Mouse (Mus musculus): ENCODE measurements around the gene Fbxo17. TPM values are rescaled to one million over a fixed set of nuclear protein-coding genes. Genes with fewer than 3 reads are reported as not detected.
A peak's percentile ranks its signal among the peaks of the same experiment; 100 is the strongest.
"Not testable (repeated sequence)": the region's sequence is repeated elsewhere in the genome, so short reads cannot be mapped to it uniquely, and the experiment has no call there.

Gene Fbxo17
- 1.0 and 1.3 TPM in 2 replicates for polyA plus RNA-seq (2015; fragmentation: Nextera tagmentation; extraction: Ambion mirVana)

GRCm38 (mm10) chr7:28716590-28717281 lies at the start of gene Fbxo17:
Gene Fbxo17, plus strand, starts transcription at chr7:28716804.
- Histone ChIP-seq H3K4me2 (ENCODE audit: low read depth, low read length) (peak within 1 kb of the TSS; percentile 62), H3K4me3 (ENCODE audit: low read depth, low read length) (peak within 1 kb of the TSS; percentile 49), H3K9me3 (replicated peaks; ENCODE audit: control insufficient read depth, low read length) (no peaks in the 10 kb centered on the region), H3K4me1 (ENCODE audit: control insufficient read depth, low read depth, low read length) (no peaks in the 10 kb centered on the region), H3K9ac (ENCODE audit: low read depth, low read length) (peak within 1 kb of the TSS; percentile 31; the same call in 1 of the 2 replicates), H3K27ac (ENCODE audit: low read length) (no peak within 1 kb of the TSS), H3K36me3 (ENCODE audit: control insufficient read depth, insufficient read depth) (no peaks in the 10 kb centered on the region), H3K27me3 (ENCODE audit: control insufficient read depth, insufficient read depth, low read depth, low read length) (no peaks in the 10 kb centered on the region)
- 7% methylated on average over 35 of the region's 36 CpGs for WGBS (ENCODE audit: insufficient replicate concordance)
- peak; percentile 58; the same call in 1 of the 2 replicates for ATAC-seq (ENCODE audit: low read depth)

- H3K4me3 ChIP-seq (ENCODE audit: low read depth, low read length), result no peak overlapping the region
- H3K27ac ChIP-seq (ENCODE audit: low read length), result no peak overlapping the region
- H3K9me3 ChIP-seq (replicated peaks; ENCODE audit: control insufficient read depth, low read length), result no peaks in the 10 kb centered on the region
- WGBS (ENCODE audit: insufficient replicate concordance), result 26% methylated on average over 4 of the region's 4 CpGs
- no peak overlapping the region for H3K9ac ChIP-seq (ENCODE audit: low read depth, low read length)
- H3K4me2 ChIP-seq (ENCODE audit: low read depth, low read length), result no peak overlapping the region
- H3K4me1 ChIP-seq (ENCODE audit: control insufficient read depth, low read depth, low read length), result no peaks in the 10 kb centered on the region
- H3K27me3 ChIP-seq (ENCODE audit: control insufficient read depth, insufficient read depth, low read depth, low read length), result no peaks in the 10 kb centered on the region
- ATAC-seq (ENCODE audit: low read depth), result no peak
- no peaks in the 10 kb centered on the region for H3K36me3 ChIP-seq (ENCODE audit: control insufficient read depth, insufficient read depth)
Observed at GRCm38 (mm10) chr7:28671172-28671571, 45.4 kb upstream of the Fbxo17 start.

GRCm38 (mm10) chr7:28672276-28672675 lies 44.3 kb upstream of the Fbxo17 start:
- H3K4me2 ChIP-seq (ENCODE audit: low read depth, low read length), result no peak overlapping the region
- no peaks in the 10 kb centered on the region for H3K9me3 ChIP-seq (replicated peaks; ENCODE audit: control insufficient read depth, low read length)
- no peak overlapping the region for H3K27ac ChIP-seq (ENCODE audit: low read length)
- 67% methylated on average over 5 of the region's 5 CpGs for WGBS (ENCODE audit: insufficient replicate concordance)
- ATAC-seq (ENCODE audit: low read depth), result no peak
- no peak overlapping the region for H3K9ac ChIP-seq (ENCODE audit: low read depth, low read length)
- H3K4me3 ChIP-seq (ENCODE audit: low read depth, low read length), result no peak overlapping the region
- no peaks in the 10 kb centered on the region for H3K27me3 ChIP-seq (ENCODE audit: control insufficient read depth, insufficient read depth, low read depth, low read length)
- no peaks in the 10 kb centered on the region for H3K36me3 ChIP-seq (ENCODE audit: control insufficient read depth, insufficient read depth)
- H3K4me1 ChIP-seq (ENCODE audit: control insufficient read depth, low read depth, low read length), result no peaks in the 10 kb centered on the region

- not testable (repeated sequence) for H3K9ac ChIP-seq (ENCODE audit: low read depth, low read length); H3K9me3 ChIP-seq (replicated peaks; ENCODE audit: control insufficient read depth, low read length); H3K27ac ChIP-seq (ENCODE audit: low read length); H3K4me2 ChIP-seq (ENCODE audit: low read depth, low read length); H3K27me3 ChIP-seq (ENCODE audit: control insufficient read depth, insufficient read depth, low read depth, low read length); H3K4me1 ChIP-seq (ENCODE audit: control insufficient read depth, low read depth, low read length); ATAC-seq (ENCODE audit: low read depth); H3K4me3 ChIP-seq (ENCODE audit: low read depth, low read length); H3K36me3 ChIP-seq (ENCODE audit: control insufficient read depth, insufficient read depth)
- 55% methylated on average over 5 of the region's 5 CpGs for WGBS (ENCODE audit: insufficient replicate concordance)
Observed at GRCm38 (mm10) chr7:28672786-28673185, 43.8 kb upstream of the Fbxo17 start.

- 54% methylated on average over 9 of the region's 9 CpGs for whole genome bisulfite sequencing (ENCODE audit: insufficient replicate concordance)
- H3K4me3 ChIP-seq (ENCODE audit: low read depth, low read length), result no peak overlapping the region
- H3K4me1 ChIP-seq (ENCODE audit: control insufficient read depth, low read depth, low read length), result no peaks in the 10 kb centered on the region
- H3K9ac ChIP-seq (ENCODE audit: low read depth, low read length), result no peak overlapping the region
- no peaks in the 10 kb centered on the region for H3K9me3 ChIP-seq (replicated peaks; ENCODE audit: control insufficient read depth, low read length)
- no peaks in the 10 kb centered on the region for H3K27me3 ChIP-seq (ENCODE audit: control insufficient read depth, insufficient read depth, low read depth, low read length)
- no peak for ATAC-seq (ENCODE audit: low read depth)
- no peaks in the 10 kb centered on the region for H3K36me3 ChIP-seq (ENCODE audit: control insufficient read depth, insufficient read depth)
- H3K27ac ChIP-seq (ENCODE audit: low read length), result no peak overlapping the region
- no peak overlapping the region for H3K4me2 ChIP-seq (ENCODE audit: low read depth, low read length)
Observed at GRCm38 (mm10) chr7:28674994-28675393, 41.6 kb upstream of the Fbxo17 start.

- H3K36me3 ChIP-seq (ENCODE audit: control insufficient read depth, insufficient read depth), result no peaks in the 10 kb centered on the region
- no peak overlapping the region for H3K9ac ChIP-seq (ENCODE audit: low read depth, low read length)
- no peak overlapping the region for H3K27ac ChIP-seq (ENCODE audit: low read length)
- H3K9me3 ChIP-seq (replicated peaks; ENCODE audit: control insufficient read depth, low read length), result no peaks in the 10 kb centered on the region
- ATAC-seq (ENCODE audit: low read depth), result no peak
- no peak overlapping the region for H3K4me2 ChIP-seq (ENCODE audit: low read depth, low read length)
- H3K4me3 ChIP-seq (ENCODE audit: low read depth, low read length), result no peak overlapping the region
- H3K4me1 ChIP-seq (ENCODE audit: control insufficient read depth, low read depth, low read length), result no peaks in the 10 kb centered on the region
- no peaks in the 10 kb centered on the region for H3K27me3 ChIP-seq (ENCODE audit: control insufficient read depth, insufficient read depth, low read depth, low read length)
- WGBS (ENCODE audit: insufficient replicate concordance), result 38% methylated on average over 11 of the region's 11 CpGs
Observed at GRCm38 (mm10) chr7:28675746-28676145, 40.9 kb upstream of the Fbxo17 start.

- ATAC-seq (ENCODE audit: low read depth), result no peak
- Histone ChIP-seq H3K27me3 (ENCODE audit: control insufficient read depth, insufficient read depth, low read depth, low read length) (no peaks in the 10 kb centered on the region), H3K36me3 (ENCODE audit: control insufficient read depth, insufficient read depth) (no peaks in the 10 kb centered on the region), H3K27ac (ENCODE audit: low read length) (no peak overlapping the region), H3K9ac (ENCODE audit: low read depth, low read length) (no peak overlapping the region), H3K4me1 (ENCODE audit: control insufficient read depth, low read depth, low read length) (no peaks in the 10 kb centered on the region), H3K9me3 (replicated peaks; ENCODE audit: control insufficient read depth, low read length) (no peaks in the 10 kb centered on the region), H3K4me3 (ENCODE audit: low read depth, low read length) (no peak overlapping the region), H3K4me2 (ENCODE audit: low read depth, low read length) (no peak overlapping the region)
- WGBS (ENCODE audit: insufficient replicate concordance), result 63% methylated on average over 13 of the region's 13 CpGs
Observed at GRCm38 (mm10) chr7:28676811-28677541, 39.6 kb upstream of the Fbxo17 start.

GRCm38 (mm10) chr7:28677624-28678023 lies 39.0 kb upstream of the Fbxo17 start:
- 72% methylated on average over 8 of the region's 8 CpGs for WGBS (ENCODE audit: insufficient replicate concordance)
- no peak overlapping the region for H3K27ac ChIP-seq (ENCODE audit: low read length)
- H3K4me3 ChIP-seq (ENCODE audit: low read depth, low read length), result no peak overlapping the region
- no peak for ATAC-seq (ENCODE audit: low read depth)
- H3K9me3 ChIP-seq (replicated peaks; ENCODE audit: control insufficient read depth, low read length), result no peaks in the 10 kb centered on the region
- H3K36me3 ChIP-seq (ENCODE audit: control insufficient read depth, insufficient read depth), result no peaks in the 10 kb centered on the region
- no peaks in the 10 kb centered on the region for H3K4me1 ChIP-seq (ENCODE audit: control insufficient read depth, low read depth, low read length)
- no peaks in the 10 kb centered on the region for H3K27me3 ChIP-seq (ENCODE audit: control insufficient read depth, insufficient read depth, low read depth, low read length)
- H3K4me2 ChIP-seq (ENCODE audit: low read depth, low read length), result no peak overlapping the region
- no peak overlapping the region for H3K9ac ChIP-seq (ENCODE audit: low read depth, low read length)

GRCm38 (mm10) chr7:28691075-28691474 lies 25.5 kb upstream of the Fbxo17 start:
- H3K4me2 ChIP-seq (ENCODE audit: low read depth, low read length), result no peak overlapping the region

More at GRCm38 (mm10) chr7:28691075-28691474, 25.5 kb upstream of the Fbxo17 start:
- Histone ChIP-seq H3K4me3 (ENCODE audit: low read depth, low read length) (no peak overlapping the region), H3K27ac (ENCODE audit: low read length) (no peak overlapping the region), H3K36me3 (ENCODE audit: control insufficient read depth, insufficient read depth) (no peaks in the 10 kb centered on the region), H3K9me3 (replicated peaks; ENCODE audit: control insufficient read depth, low read length) (no peaks in the 10 kb centered on the region), H3K9ac (ENCODE audit: low read depth, low read length) (no peak overlapping the region), H3K27me3 (ENCODE audit: control insufficient read depth, insufficient read depth, low read depth, low read length) (peaks cover 22% of the 10 kb centered on the region), H3K4me1 (ENCODE audit: control insufficient read depth, low read depth, low read length) (no peaks in the 10 kb centered on the region)
- ATAC-seq (ENCODE audit: low read depth), result no peak
- 47% methylated on average over 7 of the region's 7 CpGs for WGBS (ENCODE audit: insufficient replicate concordance)

Data from liver, embryonic 16.5 days (tissue).